Mouse (Mus musculus) activated CD4-positive, CD25-positive, alpha-beta regulatory T cell (primary cell): ENCODE data around the gene Gle1. TPM values are rescaled to one million over a fixed set of nuclear protein-coding genes. Genes with fewer than 3 reads are reported as not detected.

Experiments
- polyA plus RNA-seq, 2 experiments: library from polyadenylated mRNA; unstranded; fragments of 100-300 nt; shearing (Covaris generic); gene quantifications; one replicate each; pipeline ENCODE4 v1.2.1; 2017

The Gle1 gene
- polyA plus RNA-seq, result 10 to 100 TPM; 53.6 to 55.7 TPM

GRCm38 (mm10) chr2:29934906-29935599 is at the start of gene Gle1:
Gle1 (plus strand) TSS chr2:29935426.

GRCm38 (mm10) chr2:29889066-29889944 is 45.9 kb upstream of the Gle1 start, which contains the start of gene Odf2:
Odf2 (plus strand) TSS chr2:29889221.

GRCm38 (mm10) chr2:29965250-29965843 is 30.1 kb downstream of the Gle1 start, which contains the start of gene Sptan1:
Sptan1 (plus strand) TSS chr2:29965560.

Other genes with a start within 250 kb of the Gle1 start
- gene Gm13420, start 183.7 kb upstream of the Gle1 start, polyA plus RNA-seq, result not detected
- gene Gm13547, start 176.1 kb upstream of the Gle1 start, polyA plus RNA-seq, result 1 to 10 TPM in 1 of 2 experiments, under 1 TPM in 1; 0.32 to 1.1 TPM
- 1 to 10 TPM; 5.1 to 6.0 TPM for gene Coq4, start 147.9 kb upstream of the Gle1 start, polyA plus RNA-seq
- 10 to 100 TPM; 25.8 to 27.1 TPM for gene Trub2, start 146.9 kb upstream of the Gle1 start, polyA plus RNA-seq
- gene Slc27a4, start 132.8 kb upstream of the Gle1 start, polyA plus RNA-seq, result 1 to 10 TPM; 4.7 to 5.4 TPM
- 10 to 100 TPM; 22.5 to 23.7 TPM for gene Urm1, start 115.4 kb upstream of the Gle1 start, polyA plus RNA-seq
- gene Cercam, start 66.3 kb upstream of the Gle1 start, polyA plus RNA-seq, result 1 to 10 TPM; 1.2 to 2.8 TPM
- gene Odf2, start 46.2 kb upstream of the Gle1 start, polyA plus RNA-seq, result 10 to 100 TPM; 65.1 to 70.0 TPM
- gene Sptan1, start 30.1 kb downstream of the Gle1 start, polyA plus RNA-seq, result 10 to 100 TPM; 65.7 to 97.2 TPM
- 1 to 10 TPM in 1 of 2 experiments, under 1 TPM in 1; 0.93 to 1.4 TPM for gene Wdr34, start 113.5 kb downstream of the Gle1 start, polyA plus RNA-seq
- 100 to 1,000 TPM; 308 to 386 TPM for gene Set, start 122.0 kb downstream of the Gle1 start, polyA plus RNA-seq
- under 1 TPM; 0.43 to 0.75 TPM for gene Pkn3, start 142.3 kb downstream of the Gle1 start, polyA plus RNA-seq
- 10 to 100 TPM; 29.0 to 33.8 TPM for gene Zdhhc12, start 158.2 kb downstream of the Gle1 start, polyA plus RNA-seq
- gene Zer1, start 189.2 kb downstream of the Gle1 start, polyA plus RNA-seq, result 10 to 100 TPM; 52.2 to 53.4 TPM
- gene Tbc1d13, start 198.3 kb downstream of the Gle1 start, polyA plus RNA-seq, result 1 to 10 TPM; 6.2 to 7.8 TPM
- 10 to 100 TPM; 15.3 to 20.4 TPM for gene Endog, start 236.1 kb downstream of the Gle1 start, polyA plus RNA-seq
- 10 to 100 TPM; 27.5 to 36.4 TPM for gene Spout1, start 243.0 kb downstream of the Gle1 start, polyA plus RNA-seq